Mouse (Mus musculus) adrenal gland, adult 8-10 months (tissue): ENCODE data around the gene Zfp746. TPM values are rescaled to one million over a fixed set of nuclear protein-coding genes. Genes with fewer than 3 reads are reported as not detected.
"Not testable (repeated sequence)": the region's sequence is repeated elsewhere in the genome, so short reads cannot be mapped to it uniquely, and the experiment has no call there.

Experiments used
- DNase-seq: peaks from one replicate; pipeline ENCODE4 v3.0.0; 2022
- total RNA-seq, 4 experiments: library from RNA; stranded (reverse); gene quantifications; 2 replicates each; pipeline ENCODE4 v1.2.4; 2022

Zfp746 gene
- 10 to 100 TPM; 25.6 to 34.6 (median 28.7) TPM for total RNA-seq

DNA sequence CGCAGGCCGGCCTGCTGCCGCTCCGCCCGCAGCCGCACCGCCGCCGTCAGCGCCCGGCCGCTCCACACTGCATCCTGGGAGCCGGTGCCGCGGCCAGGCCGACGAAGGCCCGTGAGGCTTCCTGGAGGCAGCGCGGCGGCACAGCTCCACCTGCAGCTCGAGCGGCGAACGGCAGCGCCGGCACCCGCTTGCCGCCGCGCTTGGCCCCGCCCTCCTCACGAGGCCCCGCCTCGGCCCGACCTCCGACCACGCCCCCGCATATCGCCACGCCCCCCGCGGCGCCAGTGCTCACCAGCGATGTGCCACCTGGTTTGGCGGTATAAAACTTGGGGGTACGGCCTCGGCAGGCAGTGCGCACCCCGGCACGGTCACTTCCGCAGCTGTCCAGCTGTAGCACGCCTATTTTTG, at the start of gene Zfp746:
Zfp746 (minus strand) TSS at position 123 of the 408 bp plus-strand sequence.
- peak; percentile 84 for DNase-seq

GRCm38 (mm10) chr6:48121092-48121491, 34.7 kb upstream of the Zfp746 start:
- not testable (repeated sequence) for DNase-seq

DNA sequence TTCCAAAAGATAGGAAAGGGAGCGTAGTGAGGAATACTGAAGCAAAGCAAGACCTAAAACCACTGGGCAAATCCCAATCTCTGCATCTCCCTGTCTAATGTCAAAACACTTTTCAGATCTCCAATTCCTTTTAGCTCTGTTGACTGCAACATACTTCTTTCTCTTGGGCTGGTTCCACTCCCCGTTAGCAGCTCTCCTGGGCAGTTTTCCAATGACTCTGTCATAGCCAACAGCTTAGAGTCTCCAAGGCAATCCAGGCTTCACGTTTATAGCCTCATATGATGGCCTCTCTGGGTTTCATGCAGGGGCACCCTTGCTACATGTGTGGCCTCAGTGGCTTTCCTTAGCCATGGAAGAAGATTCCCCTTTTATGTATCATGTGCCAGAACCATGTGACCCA, 29.6 kb upstream of the Zfp746 start:
- no peak for DNase-seq

- no peak for DNase-seq
Measured at GRCm38 (mm10) chr6:48086957-48087715, 743 bp upstream of the Zfp746 start.

DNA sequence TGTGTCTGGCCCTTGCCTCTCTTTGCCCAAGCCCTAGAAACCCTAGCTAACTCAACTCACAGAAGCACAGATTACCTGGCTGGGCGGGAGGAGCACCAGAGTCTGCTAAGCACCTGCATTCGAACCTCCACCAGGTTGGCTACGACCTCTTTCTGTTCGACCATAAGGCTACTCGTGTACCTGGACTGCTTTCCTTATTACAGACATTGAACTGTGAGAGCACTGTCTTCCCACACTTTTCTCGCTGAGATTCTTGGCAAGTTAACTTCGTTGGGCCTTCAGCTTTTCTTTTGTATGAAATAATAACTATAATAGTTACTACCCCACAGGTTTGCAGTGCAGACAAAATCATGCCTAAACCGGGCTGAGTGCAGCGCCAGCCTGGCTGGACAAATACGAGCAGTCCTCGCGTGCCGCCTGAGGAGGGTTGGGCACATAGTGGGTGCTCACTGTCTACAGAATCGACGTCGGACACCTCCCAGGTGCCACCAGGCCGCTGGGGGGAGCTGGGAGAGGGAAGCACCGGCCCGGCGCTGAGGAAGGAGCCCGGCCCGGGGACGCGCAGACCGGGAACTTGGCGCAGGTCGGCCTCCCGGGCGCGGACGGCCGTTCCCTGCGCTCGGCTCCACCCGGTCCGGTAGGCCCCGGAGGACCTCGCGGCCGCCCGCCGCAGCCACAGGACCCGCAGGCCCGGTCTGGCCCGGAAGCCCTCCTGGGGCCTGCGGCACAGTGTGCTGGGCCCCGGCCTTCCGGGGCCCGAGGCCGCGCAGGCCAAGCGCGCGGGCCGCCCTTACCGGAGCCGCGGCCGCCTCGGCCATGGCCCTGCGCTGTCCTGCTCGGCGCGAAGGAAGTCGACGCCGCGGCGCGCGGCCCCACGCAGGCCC, 630 bp downstream of the Zfp746 start:
- DNase-seq: peak; percentile 47

- DNase-seq: no peak
Measured at GRCm38 (mm10) chr6:48083733-48084191, 2.6 kb downstream of the Zfp746 start.

- DNase-seq: no peak
Measured at GRCm38 (mm10) chr6:48081952-48082351, 4.4 kb downstream of the Zfp746 start.

DNA sequence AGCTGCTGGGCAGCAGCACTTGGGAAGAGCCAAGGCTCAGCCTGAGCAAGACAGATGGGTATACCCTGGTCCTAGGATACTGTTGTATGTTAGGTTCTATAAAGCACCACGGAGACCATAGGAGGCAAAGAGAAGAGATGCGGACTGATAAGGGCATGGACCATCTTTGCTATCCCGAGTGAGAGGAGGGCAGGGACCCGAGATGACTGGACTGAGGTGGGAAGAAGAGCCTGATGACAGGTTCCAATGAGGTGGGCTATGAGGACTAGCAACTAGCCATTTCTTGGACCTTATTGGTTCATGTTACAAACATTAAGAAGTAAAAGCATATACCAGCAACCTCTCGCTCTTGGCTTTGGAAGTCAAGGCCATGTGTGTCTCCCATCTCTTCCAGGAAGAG, 5.4 kb downstream of the Zfp746 start:
- no peak for DNase-seq

GRCm38 (mm10) chr6:48073316-48073715, 13.1 kb downstream of the Zfp746 start:
- DNase-seq: no peak

GRCm38 (mm10) chr6:48067492-48067891, 18.9 kb downstream of the Zfp746 start:
- no peak for DNase-seq

DNA sequence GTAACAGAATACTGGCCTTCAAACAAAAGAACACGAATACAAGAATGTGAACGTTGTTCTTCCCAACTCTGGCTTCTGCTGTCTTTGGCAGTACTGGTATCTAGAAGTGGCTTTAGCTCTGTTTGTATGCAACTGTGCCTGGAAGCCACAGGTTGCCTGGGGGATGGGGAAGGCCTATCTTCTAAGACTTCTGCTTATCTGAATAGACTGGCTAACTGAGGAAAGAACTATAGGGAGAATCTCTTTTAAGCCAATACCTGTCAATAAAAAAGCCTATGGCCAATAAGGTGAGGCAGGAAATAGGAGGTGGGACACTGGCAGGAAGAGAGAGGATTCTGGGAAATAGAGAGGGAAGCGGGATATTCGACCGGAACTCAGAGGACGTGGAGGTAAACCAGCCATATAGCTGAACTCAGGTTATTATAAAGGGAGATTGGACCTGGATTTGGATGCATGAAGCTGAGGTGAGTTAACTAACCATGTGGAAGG, 20.8 kb downstream of the Zfp746 start:
- DNase-seq: no peak

GRCm38 (mm10) chr6:48064451-48064850, 21.9 kb downstream of the Zfp746 start:
- DNase-seq: no peak

GRCm38 (mm10) chr6:48063940-48064339, 22.5 kb downstream of the Zfp746 start:
- DNase-seq: no peak

DNA sequence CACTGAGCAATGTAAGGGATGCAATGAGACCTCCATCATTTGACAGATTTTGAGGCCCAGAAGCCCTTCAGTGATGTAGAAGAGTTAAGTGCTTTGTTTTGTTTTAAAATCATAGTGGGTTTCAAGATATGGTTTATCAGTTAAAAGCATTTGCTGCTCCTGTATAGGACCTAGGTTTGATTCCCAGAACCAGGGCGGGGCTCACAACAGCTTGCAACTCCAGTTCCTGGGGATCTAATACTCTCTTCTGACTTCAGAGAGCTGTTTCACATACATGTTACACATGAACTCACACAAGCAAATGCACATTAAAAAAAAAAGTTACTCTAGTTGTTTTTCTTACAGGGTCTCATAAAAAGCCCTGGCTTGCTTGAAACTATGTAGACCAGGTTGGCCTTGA, 25.5 kb downstream of the Zfp746 start:
- DNase-seq: no peak

- DNase-seq: no peak
Measured at GRCm38 (mm10) chr6:48060421-48060820, 26.0 kb downstream of the Zfp746 start.

- no peak for DNase-seq
Measured at GRCm38 (mm10) chr6:48052136-48052535, 34.3 kb downstream of the Zfp746 start.

DNA sequence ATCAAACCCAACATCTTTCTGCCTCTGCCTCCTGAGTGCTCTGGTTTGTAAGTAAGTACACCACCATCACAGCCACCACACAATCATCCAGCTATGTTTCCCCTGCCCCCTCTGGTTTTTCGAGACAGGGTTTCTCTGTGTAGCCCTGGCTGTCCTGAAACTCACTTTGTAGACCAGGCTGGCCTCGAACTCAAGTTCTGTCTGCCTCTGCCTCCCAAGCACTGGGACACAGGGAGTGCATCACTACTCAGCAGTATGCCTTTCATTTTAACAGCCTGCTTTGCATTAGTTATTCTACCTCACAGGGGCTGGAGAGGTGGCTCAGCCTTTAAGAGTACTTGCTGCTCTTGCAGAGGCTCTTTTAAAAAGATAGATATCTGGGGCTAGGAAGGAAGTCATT, 34.7 kb downstream of the Zfp746 start:
- DNase-seq: no peak

- DNase-seq: no peak
Measured at GRCm38 (mm10) chr6:48049273-48050065, 36.9 kb downstream of the Zfp746 start.

GRCm38 (mm10) chr6:48048426-48049272, 37.7 kb downstream of the Zfp746 start, which contains the start of gene Zfp777:
Gene Zfp777 (minus strand): TSS chr6:48048911.
- DNase-seq: peak; percentile 76

DNA sequence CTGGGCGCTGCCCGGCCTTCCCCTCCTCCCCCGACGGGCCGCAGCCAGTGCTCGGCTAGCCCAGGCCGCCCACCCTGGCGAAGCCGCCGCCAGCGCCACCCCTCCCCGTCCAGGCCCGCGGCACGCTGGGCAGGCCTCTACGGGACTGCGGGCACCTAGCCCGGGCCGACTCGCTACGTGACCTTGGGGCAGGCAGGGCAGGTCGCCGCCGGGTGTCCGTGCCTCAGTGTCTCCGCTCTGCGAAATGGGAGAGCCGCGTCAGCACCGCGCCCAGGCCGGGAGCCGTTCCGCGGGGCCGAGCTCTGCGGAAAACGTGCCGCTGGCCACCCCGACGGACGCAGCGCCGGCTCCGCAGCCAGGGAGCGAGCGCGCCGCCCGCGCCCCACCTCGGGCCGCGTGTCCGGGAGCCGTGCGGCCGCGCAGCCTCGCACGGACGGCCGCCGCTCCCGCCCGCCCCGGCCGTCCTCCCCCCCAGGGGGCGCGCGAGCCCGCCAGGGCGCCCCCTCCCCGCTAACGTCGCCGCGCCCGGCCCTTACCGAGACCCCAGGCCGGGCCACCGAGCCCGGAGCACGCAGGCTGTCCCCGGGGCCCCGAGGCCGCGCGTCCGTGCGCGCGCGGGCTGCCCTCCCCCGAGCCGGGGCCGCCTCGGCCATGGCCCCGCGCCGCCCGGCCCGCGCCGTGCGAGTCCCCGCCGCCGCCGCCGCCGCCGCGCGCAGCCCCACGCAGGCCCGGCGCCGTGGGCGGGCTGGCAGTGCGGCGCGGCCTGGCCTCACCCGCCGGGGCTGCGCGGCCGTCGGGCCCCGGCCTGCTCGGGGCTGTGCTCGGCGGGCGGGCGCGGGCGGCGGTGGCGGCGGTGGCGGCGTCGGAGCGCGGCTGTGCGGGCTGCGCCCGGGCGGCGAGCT, 38.7 kb downstream of the Zfp746 start:
- peak; percentile 21 for DNase-seq
